Mouse (Mus musculus) neural tube, embryonic 15.5 days (tissue): ENCODE results near the gene Glce. TPM values are rescaled to one million over a fixed set of nuclear protein-coding genes. Genes with fewer than 3 reads are reported as not detected.

Experiments used
- microRNA-seq: library from miRNA; unstranded; fragments of <30 nt; microRNA quantifications from one replicate; pipeline ENCODE4, GENCODE M21; 2017
- polyA plus RNA-seq: library from polyadenylated mRNA; unstranded; fragments of >200 nt; fragmentation: Nextera tagmentation; extraction: Ambion mirVana; gene quantifications from 2 replicates; pipeline ENCODE4 v1.2.1, GENCODE M21; 2015

Gene Glce
- polyA plus RNA-seq, 1 experiment from 2014 or later = 20.0 TPM

Small RNA genes lying within 50 kb of the gene (microRNA-seq; reads per million reads assigned to microRNA genes)
- 0.87 reads per million for gene Mir5133

Other genes starting within 250 kb of the Glce start
- gene Rplp1, start 208.1 kb downstream of the Glce start, polyA plus RNA-seq = 998 and 1,098 TPM in 2 replicates
- 12.3 and 33.6 TPM in 2 replicates for gene Kif23, start 175.9 kb downstream of the Glce start, polyA plus RNA-seq
- 0.24 and 3.7 TPM in 2 replicates for gene Paqr5, start 95.8 kb downstream of the Glce start, polyA plus RNA-seq
- gene Spesp1, start 159.6 kb upstream of the Glce start, polyA plus RNA-seq = not detected in 2 replicates
- gene Anp32a, start 218.6 kb upstream of the Glce start, polyA plus RNA-seq = 131 and 170 TPM in 2 replicates